Mouse (Mus musculus): ENCODE measurements at regions not wholly inside any gene's neighbourhood (a gene's known extent, or its start where the extent isn't known, plus 50 kb on each side); places are given as distances from the start of the nearest gene placed in this dataset.

DNA sequence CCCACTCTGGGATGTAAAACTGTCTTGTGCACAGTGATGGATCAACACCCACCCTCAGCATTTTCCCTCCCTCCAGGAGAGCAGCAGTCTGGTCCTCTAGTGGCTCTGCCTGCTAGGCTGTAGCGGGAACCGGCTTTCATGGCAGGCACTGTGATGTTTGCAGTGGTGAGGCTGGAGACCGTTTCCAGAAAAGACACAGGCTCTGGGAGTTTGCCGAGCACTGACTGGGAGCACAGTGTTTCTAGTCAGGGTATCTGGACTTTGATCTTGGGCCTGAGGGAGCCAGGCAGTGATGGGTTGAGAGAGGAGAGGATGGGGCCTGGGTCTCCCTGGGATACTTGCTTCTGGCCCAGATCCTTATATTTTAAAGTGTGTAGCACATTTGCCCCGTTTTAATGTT lies 158.7 kb upstream of the Cdyl start:
- Histone ChIP-seq H3K27ac (ENCODE audit: low read depth, low read length) (peak overlapping the region; percentile 22; the same call in 1 of the 2 replicates), H3K9ac (replicated peaks; ENCODE audit: low read depth, low read length) (no peak overlapping the region), H3K36me3 (ENCODE audit: control insufficient read depth, insufficient read depth, low read length) (no peaks in the 10 kb centered on the region), H3K27me3 (ENCODE audit: control insufficient read depth, insufficient read depth, low read length) (no peaks in the 10 kb centered on the region), H3K4me3 (ENCODE audit: low read depth, low read length) (no peak overlapping the region), H3K4me2 (ENCODE audit: low read depth, low read length) (no peak overlapping the region), H3K9me3 (ENCODE audit: control insufficient read depth, low read length) (no peaks in the 10 kb centered on the region), H3K4me1 (ENCODE audit: control insufficient read depth, insufficient read depth, low read length) (peaks cover 12% of the 10 kb centered on the region; the same call in 1 of the 2 replicates)
- 38% methylated on average over 5 of the region's 5 CpGs for WGBS
- ATAC-seq (ENCODE audit: low read depth), result no peak

DNA sequence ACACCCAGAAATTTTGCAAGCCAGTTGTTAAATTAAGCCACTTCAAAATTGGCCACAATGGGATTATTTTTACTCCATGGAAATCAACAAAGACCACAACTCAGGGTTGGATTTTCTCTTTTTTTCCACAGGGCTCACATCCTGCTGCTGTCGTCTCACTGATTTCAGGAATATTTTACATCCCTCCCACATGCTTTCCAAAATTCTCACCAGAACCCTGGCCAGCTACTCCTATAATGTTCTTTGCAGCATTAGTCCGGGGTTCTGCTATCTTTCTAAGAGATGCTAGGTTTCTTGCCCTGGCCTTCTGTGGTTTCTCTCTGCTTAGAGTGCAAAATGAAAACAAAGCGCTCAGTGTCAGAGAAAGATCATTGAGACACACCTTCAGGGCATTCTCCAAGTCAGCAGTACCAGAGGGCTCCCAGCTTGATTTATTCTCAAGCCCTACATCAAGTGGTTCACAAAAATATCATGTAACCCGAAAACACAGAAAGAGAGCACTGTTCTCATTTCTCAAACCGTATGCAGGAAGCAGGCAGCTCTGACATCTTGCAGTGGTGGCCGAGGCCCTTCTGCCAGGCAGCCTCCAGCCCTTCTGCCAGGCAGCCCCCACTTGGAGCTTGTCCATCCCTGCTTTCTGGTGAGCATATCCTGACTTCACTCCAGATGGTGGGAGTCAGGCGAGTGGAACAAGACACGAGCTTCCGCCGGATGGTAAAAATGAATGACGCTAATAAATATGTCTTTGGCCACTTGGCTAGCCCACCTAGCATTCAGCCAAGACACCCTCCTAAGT lies 158.1 kb upstream of the Cdyl start:
- Histone ChIP-seq H3K4me1 (ENCODE audit: control insufficient read depth, insufficient read depth, low read length) (peaks cover 12% of the 10 kb centered on the region; the same call in 1 of the 2 replicates), H3K36me3 (ENCODE audit: control insufficient read depth, insufficient read depth, low read length) (no peaks in the 10 kb centered on the region), H3K27me3 (ENCODE audit: control insufficient read depth, insufficient read depth, low read length) (no peaks in the 10 kb centered on the region), H3K9me3 (ENCODE audit: control insufficient read depth, low read length) (no peaks in the 10 kb centered on the region), H3K4me2 (ENCODE audit: low read depth, low read length) (no peak overlapping the region), H3K27ac (ENCODE audit: low read depth, low read length) (peak overlapping the region; percentile 22; the same call in 1 of the 2 replicates), H3K4me3 (ENCODE audit: low read depth, low read length) (no peak overlapping the region), H3K9ac (replicated peaks; ENCODE audit: low read depth, low read length) (no peak overlapping the region)
- peak; percentile 39 for ATAC-seq (ENCODE audit: low read depth)
- 47% methylated on average over 11 of the region's 11 CpGs for WGBS

DNA sequence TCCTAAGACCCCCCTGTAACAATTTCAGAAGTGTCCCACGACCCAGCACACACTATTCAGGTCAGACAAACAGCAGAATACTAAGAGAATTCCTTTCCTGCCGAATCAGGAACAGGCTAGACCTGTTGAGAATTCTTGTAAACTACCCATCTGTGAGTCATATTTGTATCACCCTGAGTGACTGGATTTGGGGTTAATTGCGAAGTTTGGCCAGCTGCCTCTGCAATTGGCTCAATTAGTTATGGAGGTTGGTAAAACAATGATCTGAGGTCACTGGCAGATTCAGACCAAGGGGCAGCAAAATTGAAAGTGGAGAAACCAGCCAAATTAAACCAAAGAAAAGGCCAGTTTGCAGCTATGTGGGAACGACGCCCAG lies 157.5 kb upstream of the Cdyl start:
- Histone ChIP-seq H3K4me3 (ENCODE audit: low read depth, low read length) (no peak overlapping the region), H3K4me1 (ENCODE audit: control insufficient read depth, insufficient read depth, low read length) (peaks cover 12% of the 10 kb centered on the region; the same call in 1 of the 2 replicates), H3K36me3 (ENCODE audit: control insufficient read depth, insufficient read depth, low read length) (no peaks in the 10 kb centered on the region), H3K4me2 (ENCODE audit: low read depth, low read length) (no peak overlapping the region), H3K27me3 (ENCODE audit: control insufficient read depth, insufficient read depth, low read length) (no peaks in the 10 kb centered on the region), H3K27ac (ENCODE audit: low read depth, low read length) (peak overlapping the region; percentile 3; the same call in 1 of the 2 replicates), H3K9me3 (ENCODE audit: control insufficient read depth, low read length) (no peaks in the 10 kb centered on the region), H3K9ac (replicated peaks; ENCODE audit: low read depth, low read length) (no peak overlapping the region)
- 36% methylated on average over 5 of the region's 5 CpGs for WGBS
- peak; percentile 39; the same call in 1 of the 2 replicates for ATAC-seq (ENCODE audit: low read depth)

DNA sequence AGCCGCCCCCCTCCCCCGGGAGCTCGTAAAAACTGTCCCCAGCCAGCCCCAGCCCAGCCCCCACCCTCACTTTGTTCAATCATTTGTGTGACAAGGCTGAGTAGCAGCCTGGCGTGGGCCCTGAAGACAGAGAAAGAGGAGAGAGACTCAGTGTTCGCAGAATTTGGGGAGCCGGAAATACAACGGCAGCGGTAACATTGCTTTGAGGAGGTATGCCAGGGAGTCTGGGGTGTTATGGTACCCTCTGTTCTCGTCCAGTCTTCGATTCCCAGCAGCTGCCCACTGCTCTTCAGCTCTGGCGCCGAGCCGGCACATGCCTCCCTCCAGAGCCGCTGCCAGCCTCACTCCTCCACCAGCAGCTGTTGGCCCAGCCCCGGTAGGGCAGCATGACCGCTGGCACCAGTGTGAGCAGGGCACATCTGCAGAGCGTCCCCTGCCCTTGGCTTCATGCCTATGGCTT lies 156.2 kb upstream of the Cdyl start:
- Histone ChIP-seq H3K4me3 (ENCODE audit: low read depth, low read length) (no peak overlapping the region), H3K36me3 (ENCODE audit: control insufficient read depth, insufficient read depth, low read length) (no peaks in the 10 kb centered on the region), H3K27ac (ENCODE audit: low read depth, low read length) (0 out of 2 replicates have a peak overlapping the region, but pooled peaks have one; percentile 48), H3K4me1 (ENCODE audit: control insufficient read depth, insufficient read depth, low read length) (peaks cover 12% of the 10 kb centered on the region; the same call in 1 of the 2 replicates), H3K9me3 (ENCODE audit: control insufficient read depth, low read length) (no peaks in the 10 kb centered on the region), H3K4me2 (ENCODE audit: low read depth, low read length) (0 out of 2 replicates have a peak overlapping the region, but pooled peaks have one; percentile 1), H3K27me3 (ENCODE audit: control insufficient read depth, insufficient read depth, low read length) (no peaks in the 10 kb centered on the region), H3K9ac (replicated peaks; ENCODE audit: low read depth, low read length) (no peak overlapping the region)
- WGBS, result 42% methylated on average over 17 of the region's 17 CpGs
- peak; percentile 88 for ATAC-seq (ENCODE audit: low read depth)

DNA sequence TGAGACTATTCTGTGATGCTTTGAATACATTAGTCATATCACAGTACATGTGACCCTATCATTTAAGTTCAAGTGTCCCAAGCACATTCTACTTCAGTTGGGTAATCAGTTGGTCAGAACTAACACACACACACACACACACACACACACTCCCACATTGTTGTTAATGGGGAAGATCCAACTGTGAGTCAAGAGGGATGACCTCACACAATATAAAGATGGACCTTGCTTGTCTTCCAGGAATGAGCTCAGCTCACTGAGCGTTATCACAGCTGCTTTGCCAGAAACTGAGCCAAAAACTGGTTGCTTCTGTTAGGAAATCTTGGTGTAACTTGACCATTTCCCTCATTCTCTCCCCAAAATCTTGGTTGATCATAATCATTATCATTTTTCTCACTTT lies 152.4 kb upstream of the Cdyl start:
- Histone ChIP-seq H3K27ac (ENCODE audit: low read depth, low read length) (no peak overlapping the region), H3K4me2 (ENCODE audit: low read depth, low read length) (no peak overlapping the region), H3K9me3 (ENCODE audit: control insufficient read depth, low read length) (no peaks in the 10 kb centered on the region), H3K4me3 (ENCODE audit: low read depth, low read length) (no peak overlapping the region), H3K27me3 (ENCODE audit: control insufficient read depth, insufficient read depth, low read length) (no peaks in the 10 kb centered on the region), H3K36me3 (ENCODE audit: control insufficient read depth, insufficient read depth, low read length) (no peaks in the 10 kb centered on the region), H3K9ac (replicated peaks; ENCODE audit: low read depth, low read length) (no peak overlapping the region), H3K4me1 (ENCODE audit: control insufficient read depth, insufficient read depth, low read length) (peaks cover 7% of the 10 kb centered on the region; the same call in 1 of the 2 replicates)
- WGBS, result 72% methylated on average over 1 of the region's 1 CpGs
- ATAC-seq (ENCODE audit: low read depth), result no peak

DNA sequence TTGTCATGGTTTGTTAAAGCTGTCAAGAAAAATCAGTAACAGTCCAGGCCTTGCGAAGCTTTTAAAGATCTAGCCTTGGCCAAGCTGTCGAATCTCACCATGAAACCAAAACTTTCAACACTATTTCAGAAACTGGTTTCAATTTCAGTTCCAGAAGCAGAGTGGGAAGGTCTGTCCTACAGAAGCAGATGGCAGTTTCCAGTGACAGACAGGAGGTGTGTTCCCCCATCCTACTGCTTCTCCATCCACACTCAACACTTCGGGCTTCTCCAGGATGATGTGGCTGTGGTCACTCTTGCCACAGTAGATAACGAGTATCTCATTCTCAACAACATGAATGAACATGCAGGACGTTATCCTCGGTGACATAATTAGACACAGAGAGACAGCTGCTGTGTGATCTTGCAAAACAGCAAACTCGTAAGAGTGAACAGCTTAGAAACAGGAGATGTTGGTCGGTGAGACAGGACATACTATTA lies 147.6 kb upstream of the Cdyl start:
- H3K4me3 ChIP-seq (ENCODE audit: low read depth, low read length), result no peak overlapping the region
- H3K4me2 ChIP-seq (ENCODE audit: low read depth, low read length), result no peak overlapping the region
- H3K27me3 ChIP-seq (ENCODE audit: control insufficient read depth, insufficient read depth, low read length), result no peaks in the 10 kb centered on the region
- no peak for ATAC-seq (ENCODE audit: low read depth)
- H3K36me3 ChIP-seq (ENCODE audit: control insufficient read depth, insufficient read depth, low read length), result no peaks in the 10 kb centered on the region
- H3K27ac ChIP-seq (ENCODE audit: low read depth, low read length), result no peak overlapping the region
- no peak overlapping the region for H3K9ac ChIP-seq (replicated peaks; ENCODE audit: low read depth, low read length)
- H3K4me1 ChIP-seq (ENCODE audit: control insufficient read depth, insufficient read depth, low read length), result no peaks in the 10 kb centered on the region
- H3K9me3 ChIP-seq (ENCODE audit: control insufficient read depth, low read length), result no peaks in the 10 kb centered on the region
- 93% methylated on average over 8 of the region's 8 CpGs for WGBS

DNA sequence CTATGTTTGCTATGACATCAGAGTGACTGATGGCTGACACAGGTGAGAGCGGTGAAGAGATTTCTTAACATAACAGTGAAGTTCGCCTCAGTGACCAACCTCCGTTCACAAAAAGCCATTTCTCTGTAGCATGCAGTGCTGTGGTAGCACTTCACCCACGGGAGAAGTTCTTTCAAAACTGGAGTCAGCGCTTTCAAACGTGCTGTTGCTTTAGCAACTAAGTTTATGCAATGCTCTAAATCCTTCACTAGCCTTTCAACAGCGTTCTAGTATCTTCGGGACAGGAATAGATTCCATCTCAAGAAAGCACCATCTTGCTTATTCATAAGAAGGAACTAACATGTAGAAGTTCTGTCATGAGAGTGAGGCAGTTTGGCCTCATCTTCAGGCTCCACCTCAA lies 146.5 kb upstream of the Cdyl start:
- WGBS, result 90% methylated on average over 8 of the region's 8 CpGs
- no peak overlapping the region for H3K27ac ChIP-seq (ENCODE audit: low read depth, low read length)
- no peak overlapping the region for H3K9ac ChIP-seq (replicated peaks; ENCODE audit: low read depth, low read length)
- no peak overlapping the region for H3K4me2 ChIP-seq (ENCODE audit: low read depth, low read length)
- no peak for ATAC-seq (ENCODE audit: low read depth)
- no peaks in the 10 kb centered on the region for H3K27me3 ChIP-seq (ENCODE audit: control insufficient read depth, insufficient read depth, low read length)
- no peaks in the 10 kb centered on the region for H3K36me3 ChIP-seq (ENCODE audit: control insufficient read depth, insufficient read depth, low read length)
- H3K4me3 ChIP-seq (ENCODE audit: low read depth, low read length), result no peak overlapping the region
- H3K4me1 ChIP-seq (ENCODE audit: control insufficient read depth, insufficient read depth, low read length), result no peaks in the 10 kb centered on the region
- no peaks in the 10 kb centered on the region for H3K9me3 ChIP-seq (ENCODE audit: control insufficient read depth, low read length)

DNA sequence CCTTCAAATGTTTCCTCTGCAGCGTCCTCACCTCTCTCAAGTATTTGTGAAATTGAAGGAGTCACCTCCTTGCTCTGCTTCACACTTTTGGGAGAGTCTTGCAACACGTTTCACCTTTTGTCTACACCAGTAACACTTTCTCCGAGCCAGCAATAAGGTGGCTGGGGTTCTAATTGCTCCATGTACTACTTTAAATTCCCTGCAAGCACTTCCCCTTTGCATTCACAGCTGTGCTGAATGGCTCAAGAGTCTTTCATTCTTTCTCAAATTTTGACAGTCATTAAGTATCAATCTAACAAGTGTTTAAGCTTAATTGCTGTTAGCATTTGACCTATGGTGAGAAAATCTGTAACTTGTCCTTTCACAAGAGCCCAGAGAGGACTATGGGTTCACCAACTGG lies 144.3 kb upstream of the Cdyl start:
- H3K27ac ChIP-seq (ENCODE audit: low read depth, low read length), result no peak overlapping the region
- ATAC-seq (ENCODE audit: low read depth), result no peak
- H3K4me3 ChIP-seq (ENCODE audit: low read depth, low read length), result no peak overlapping the region
- H3K4me2 ChIP-seq (ENCODE audit: low read depth, low read length), result no peak overlapping the region
- no peaks in the 10 kb centered on the region for H3K4me1 ChIP-seq (ENCODE audit: control insufficient read depth, insufficient read depth, low read length)
- H3K27me3 ChIP-seq (ENCODE audit: control insufficient read depth, insufficient read depth, low read length), result no peaks in the 10 kb centered on the region
- H3K9ac ChIP-seq (replicated peaks; ENCODE audit: low read depth, low read length), result no peak overlapping the region
- no peaks in the 10 kb centered on the region for H3K9me3 ChIP-seq (ENCODE audit: control insufficient read depth, low read length)
- 53% methylated on average over 3 of the region's 3 CpGs for WGBS
- no peaks in the 10 kb centered on the region for H3K36me3 ChIP-seq (ENCODE audit: control insufficient read depth, insufficient read depth, low read length)

DNA sequence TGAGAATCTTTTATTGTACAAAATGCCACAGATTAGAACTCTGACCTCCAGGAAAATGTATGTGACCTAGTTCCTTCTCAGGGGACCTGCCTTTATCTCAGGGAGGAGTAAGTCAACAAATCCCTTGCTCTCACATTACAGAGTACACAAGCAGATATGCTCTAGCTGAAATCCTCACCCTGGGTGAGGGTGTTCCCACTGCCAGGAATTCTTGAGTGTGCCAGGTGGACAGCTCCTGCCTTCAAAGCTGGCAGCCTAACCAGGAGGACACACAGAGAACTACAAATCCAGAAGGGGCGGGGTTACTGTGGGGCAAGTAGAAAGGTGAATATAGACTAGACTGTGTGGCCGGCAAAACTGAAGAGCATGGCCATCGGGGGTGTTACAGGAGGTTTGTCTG lies 141.9 kb upstream of the Cdyl start:
- H3K9ac ChIP-seq (replicated peaks; ENCODE audit: low read depth, low read length), result no peak overlapping the region
- no peak for ATAC-seq (ENCODE audit: low read depth)
- H3K4me3 ChIP-seq (ENCODE audit: low read depth, low read length), result no peak overlapping the region
- H3K4me1 ChIP-seq (ENCODE audit: control insufficient read depth, insufficient read depth, low read length), result no peaks in the 10 kb centered on the region
- H3K9me3 ChIP-seq (ENCODE audit: control insufficient read depth, low read length), result no peaks in the 10 kb centered on the region
- H3K27ac ChIP-seq (ENCODE audit: low read depth, low read length), result no peak overlapping the region
- no peak overlapping the region for H3K4me2 ChIP-seq (ENCODE audit: low read depth, low read length)
- no peaks in the 10 kb centered on the region for H3K36me3 ChIP-seq (ENCODE audit: control insufficient read depth, insufficient read depth, low read length)
- no peaks in the 10 kb centered on the region for H3K27me3 ChIP-seq (ENCODE audit: control insufficient read depth, insufficient read depth, low read length)
- WGBS, result 94% methylated on average over 3 of the region's 3 CpGs

Data from neural tube, embryonic 14.5 days (tissue).